Mouse (Mus musculus) ES-Bruce4 (cell line): ENCODE measurements around the gene Dera.

Source experiments
- CTCF ChIP-seq: IDR thresholded peaks from one replicate; pipeline ENCODE4 v1.8.1; 2011; ENCODE audit warnings: low read depth, low read length
- POLR2A ChIP-seq: IDR thresholded peaks from one replicate; pipeline ENCODE4 v1.8.1; 2011; ENCODE audit warnings: low read length; ENCODE audit not compliant: insufficient read depth

DNA sequence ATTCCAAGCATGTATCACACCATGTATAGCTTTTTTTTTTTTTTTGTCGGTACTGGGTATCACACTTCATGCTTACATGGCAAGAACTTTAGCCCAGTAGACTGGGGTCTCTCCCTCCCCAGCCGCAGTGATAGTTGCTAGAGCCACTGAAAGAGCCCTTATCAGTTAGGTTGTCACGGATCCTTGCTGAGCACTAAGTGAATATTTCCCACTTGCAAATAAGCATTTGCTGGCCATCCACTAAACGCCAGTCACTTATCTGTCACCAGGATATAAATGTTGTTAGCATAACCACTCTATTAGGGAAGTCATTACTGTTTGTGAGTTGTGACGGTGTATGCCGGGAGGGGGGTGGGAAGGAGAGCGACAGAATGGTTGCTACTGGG lies 19.9 kb upstream of the Dera start:
- TF ChIP-seq CTCF (no peak), POLR2A (no peak)
